Mouse (Mus musculus): Measurements from ENCODE around the gene Tmem131l. TPM values are rescaled to one million over a fixed set of nuclear protein-coding genes. Genes with fewer than 3 reads are reported as not detected.

Gene Tmem131l
- total and polyA plus RNA-seq, 3 experiments = 9.6 to 39.6 TPM; not detected in 1

DNA sequence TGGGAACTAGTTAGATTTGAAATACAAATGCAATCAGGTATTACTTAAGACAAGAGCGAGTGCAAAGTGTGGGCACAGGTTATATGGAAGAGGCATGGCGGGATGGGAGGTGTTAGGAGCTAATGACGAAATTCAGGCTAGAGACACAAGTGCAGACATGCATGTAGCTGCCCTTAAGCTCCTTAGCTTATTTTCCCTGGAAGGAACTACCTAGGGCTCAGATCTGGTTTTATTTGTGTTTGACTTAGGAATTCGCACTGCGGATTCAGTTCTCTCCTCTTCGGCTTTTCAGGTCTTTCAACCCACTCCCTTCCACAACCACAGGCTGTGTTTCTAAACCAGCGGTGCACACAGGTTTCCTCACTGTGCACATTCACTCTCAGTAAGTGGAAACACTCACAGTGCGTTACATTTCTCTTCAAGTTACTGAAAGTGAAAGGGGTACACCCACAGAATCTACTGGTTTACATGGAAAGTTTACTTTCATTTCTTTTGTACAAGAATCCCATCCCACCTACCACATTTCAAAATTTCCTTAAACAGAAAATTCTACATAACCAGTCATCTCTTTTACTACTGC lies 52.4 kb downstream of the Tmem131l start:
- TF ChIP-seq SMC3 (IDR thresholded peaks at IDR 0.05; ENCODE audit: low read depth, low read length) (no peak), ZMIZ1 (IDR thresholded peaks at IDR 0.05; ENCODE audit: low read depth, low read length) (no peak), POLR2AphosphoS2 (IDR thresholded peaks at IDR 0.05; ENCODE audit: low read length) (no peak), TBP (IDR thresholded peaks at IDR 0.05; ENCODE audit: low read depth, low read length) (no peak), SIN3A (IDR thresholded peaks at IDR 0.05; ENCODE audit: low read length) (no peak), HCFC1 (IDR thresholded peaks at IDR 0.05; ENCODE audit: low read depth, low read length) (no peak), NRF1 (IDR thresholded peaks at IDR 0.05; ENCODE audit: insufficient read depth, low read depth, low read length, poor library complexity, severe bottlenecking) (no peak), USF2 (IDR thresholded peaks at IDR 0.05; ENCODE audit: borderline replicate concordance in 1 of 2, insufficient read depth in 1 of 2, low read depth in 1 of 2, low read length in 2 of 2) (no peak), RCOR1 (IDR thresholded peaks at IDR 0.05; ENCODE audit: low read depth, low read length) (no peak), MAFK (IDR thresholded peaks at IDR 0.05; ENCODE audit: borderline replicate concordance, low read depth, low read length) (no peak), MAX (IDR thresholded peaks at IDR 0.05; ENCODE audit: low read length) (no peak), BHLHE40 (IDR thresholded peaks at IDR 0.05; ENCODE audit: borderline replicate concordance, low read depth, low read length) (no peak), E2F4 (IDR thresholded peaks at IDR 0.05; ENCODE audit: borderline replicate concordance, low read depth, low read length) (no peak), EP300 (IDR thresholded peaks at IDR 0.05; ENCODE audit: low read depth in 1 of 2, low read length in 2 of 2) (no peak), JUND (IDR thresholded peaks at IDR 0.05; ENCODE audit: low read depth, low read length) (no peak), ETS1 (IDR thresholded peaks at IDR 0.05; ENCODE audit: low read depth, low read length) (no peak), MEF2A (IDR thresholded peaks at IDR 0.05; ENCODE audit: extremely low read depth, insufficient replicate concordance, low read depth, low read length, poor library complexity, severe bottlenecking) (no peak), UBTF (IDR thresholded peaks at IDR 0.05; ENCODE audit: borderline replicate concordance, insufficient read depth, low read depth, low read length) (no peak)
- no peaks in the 10 kb centered on the region for H3K79me2 ChIP-seq (ENCODE audit: control insufficient read depth, insufficient read depth, low read length, poor library complexity)
- no peak for DNase-seq (ENCODE audit: low read depth, low spot score)
- no peaks in the 10 kb centered on the region for H3K36me3 ChIP-seq (ENCODE audit: control insufficient read depth in 1 of 2, insufficient read depth in 2 of 2, low read length in 2 of 2)
- H3K4me3 ChIP-seq (ENCODE audit: control insufficient read depth in 1 of 2, insufficient read depth in 1 of 2, low read depth in 2 of 2, low read length in 2 of 2) = no peak overlapping the region
- H3K27me3 ChIP-seq (ENCODE audit: control insufficient read depth in 1 of 2, insufficient read depth in 2 of 2, low read length in 2 of 2) = no peaks in the 10 kb centered on the region
- H3K9ac ChIP-seq (ENCODE audit: control insufficient read depth, low read depth, low read length, poor library complexity, severe bottlenecking) = no peak overlapping the region
- no peaks in the 10 kb centered on the region for H3K4me1 ChIP-seq (ENCODE audit: control insufficient read depth in 1 of 2, insufficient read depth in 2 of 2, low read length in 2 of 2)
- no peaks in the 10 kb centered on the region for H3K9me3 ChIP-seq (replicated peaks; ENCODE audit: insufficient read depth, low read length)
- H3K27ac ChIP-seq (ENCODE audit: control insufficient read depth, low read depth, low read length) = no peak overlapping the region

- H3K9me3 ChIP-seq (replicated peaks; ENCODE audit: insufficient read depth, low read length) = no peaks in the 10 kb centered on the region
- TF ChIP-seq SMC3 (IDR thresholded peaks at IDR 0.05; ENCODE audit: low read depth, low read length) (no peak), MAFK (IDR thresholded peaks at IDR 0.05; ENCODE audit: borderline replicate concordance, low read depth, low read length) (no peak), NELFE (IDR thresholded peaks at IDR 0.05; ENCODE audit: low read depth, low read length) (no peak), ETS1 (IDR thresholded peaks at IDR 0.05; ENCODE audit: low read depth, low read length) (no peak), UBTF (IDR thresholded peaks at IDR 0.05; ENCODE audit: borderline replicate concordance, insufficient read depth, low read depth, low read length) (no peak), MAZ (IDR thresholded peaks at IDR 0.05; ENCODE audit: low read depth, low read length) (no peak), USF2 (IDR thresholded peaks at IDR 0.05; ENCODE audit: borderline replicate concordance in 1 of 2, insufficient read depth in 1 of 2, low read depth in 1 of 2, low read length in 2 of 2) (no peak), ELF1 (IDR thresholded peaks at IDR 0.05; ENCODE audit: low read depth, low read length) (no peak), ZNF384 (IDR thresholded peaks at IDR 0.05; ENCODE audit: low read depth, low read length) (no peak), MAX (IDR thresholded peaks at IDR 0.05; ENCODE audit: low read length) (no peak), TCF12 (IDR thresholded peaks at IDR 0.05; ENCODE audit: low read depth, low read length) (no peak)
- no peaks in the 10 kb centered on the region for H3K79me2 ChIP-seq (ENCODE audit: control insufficient read depth, insufficient read depth, low read length, poor library complexity)
- H3K27me3 ChIP-seq (ENCODE audit: control insufficient read depth in 1 of 2, insufficient read depth in 2 of 2, low read length in 2 of 2) = no peaks in the 10 kb centered on the region
- H3K4me3 ChIP-seq (ENCODE audit: control insufficient read depth in 1 of 2, insufficient read depth in 1 of 2, low read depth in 2 of 2, low read length in 2 of 2) = no peak overlapping the region
- H3K4me1 ChIP-seq (ENCODE audit: control insufficient read depth in 1 of 2, insufficient read depth in 2 of 2, low read length in 2 of 2) = no peaks in the 10 kb centered on the region
- no peaks in the 10 kb centered on the region for H3K36me3 ChIP-seq (ENCODE audit: control insufficient read depth in 1 of 2, insufficient read depth in 2 of 2, low read length in 2 of 2)
- no peak for DNase-seq (ENCODE audit: low read depth, low spot score)
- H3K9ac ChIP-seq (ENCODE audit: control insufficient read depth, low read depth, low read length, poor library complexity, severe bottlenecking) = no peak overlapping the region
- no peak overlapping the region for H3K27ac ChIP-seq (ENCODE audit: control insufficient read depth, low read depth, low read length)
Observed at GRCm38 (mm10) chr3:83986740-83987139, 53.2 kb downstream of the Tmem131l start.

Measured in MEL (cell line).